Mouse (Mus musculus) lung, postnatal 0 days (tissue): ENCODE data around the gene Ica1l.

Source experiments
- CTCF ChIP-seq: IDR thresholded peaks from 2 replicates; pipeline ENCODE4 v1.5.1; 2016; ENCODE audit warnings: antibody characterized with exemption, mild to moderate bottlenecking
- EP300 ChIP-seq: IDR thresholded peaks from 2 replicates; pipeline ENCODE4 v1.6.1; 2016; ENCODE audit warnings: antibody characterized with exemption, mild to moderate bottlenecking, control low read depth

DNA sequence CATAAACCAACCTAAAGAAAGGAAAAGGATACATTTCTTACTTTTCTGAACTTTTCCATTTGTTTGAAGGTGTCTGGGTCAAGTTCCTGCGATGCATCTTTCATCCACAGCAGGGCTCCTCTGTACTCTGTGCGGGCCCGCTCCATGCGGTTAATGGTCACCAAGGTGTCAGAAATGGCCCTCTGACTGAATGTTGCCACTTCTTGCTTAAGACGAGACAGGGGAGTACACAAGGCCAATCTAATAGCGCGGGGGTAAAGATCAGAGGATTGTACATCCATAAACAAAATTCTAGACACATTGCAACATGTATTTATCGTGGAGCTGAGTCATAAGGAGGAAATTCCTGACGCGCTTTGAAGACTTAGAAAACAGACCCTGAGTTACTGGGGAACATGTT is 29.2 kb downstream of the Ica1l start:
- TF ChIP-seq EP300 (peak; percentile 15; the same call in 1 of the 2 replicates), CTCF (no peak)
